Mouse (Mus musculus) C2C12 (cell line): Measurements from ENCODE around the gene Tyk2.

Experiments
- CEBPB ChIP-seq: IDR thresholded peaks from one replicate; pipeline ENCODE4 v1.6.1; 2011; ENCODE audit warnings: low read depth, mild to moderate bottlenecking, control low read depth, moderate library complexity
- CTCF ChIP-seq: IDR thresholded peaks from one replicate; pipeline ENCODE4 v1.5.1; 2011; ENCODE audit not compliant: control insufficient read depth, insufficient read depth, insufficient read length
- MAX ChIP-seq: IDR thresholded peaks from one replicate; pipeline ENCODE4 v1.6.1; 2011; ENCODE audit warnings: mild to moderate bottlenecking, control low read depth
- MYOD1 ChIP-seq: IDR thresholded peaks from one replicate; pipeline ENCODE4 v1.6.1; 2011; ENCODE audit warnings: low read depth; ENCODE audit not compliant: control insufficient read depth, insufficient read length
- MYOG ChIP-seq: IDR thresholded peaks from one replicate; pipeline ENCODE4 v1.6.1; 2011; ENCODE audit not compliant: control insufficient read depth, insufficient read length; ENCODE audit errors: extremely low read depth
- USF1 ChIP-seq: IDR thresholded peaks from one replicate; pipeline ENCODE4 v1.6.1; 2011; ENCODE audit warnings: low read depth, mild to moderate bottlenecking, control low read depth, moderate library complexity

DNA sequence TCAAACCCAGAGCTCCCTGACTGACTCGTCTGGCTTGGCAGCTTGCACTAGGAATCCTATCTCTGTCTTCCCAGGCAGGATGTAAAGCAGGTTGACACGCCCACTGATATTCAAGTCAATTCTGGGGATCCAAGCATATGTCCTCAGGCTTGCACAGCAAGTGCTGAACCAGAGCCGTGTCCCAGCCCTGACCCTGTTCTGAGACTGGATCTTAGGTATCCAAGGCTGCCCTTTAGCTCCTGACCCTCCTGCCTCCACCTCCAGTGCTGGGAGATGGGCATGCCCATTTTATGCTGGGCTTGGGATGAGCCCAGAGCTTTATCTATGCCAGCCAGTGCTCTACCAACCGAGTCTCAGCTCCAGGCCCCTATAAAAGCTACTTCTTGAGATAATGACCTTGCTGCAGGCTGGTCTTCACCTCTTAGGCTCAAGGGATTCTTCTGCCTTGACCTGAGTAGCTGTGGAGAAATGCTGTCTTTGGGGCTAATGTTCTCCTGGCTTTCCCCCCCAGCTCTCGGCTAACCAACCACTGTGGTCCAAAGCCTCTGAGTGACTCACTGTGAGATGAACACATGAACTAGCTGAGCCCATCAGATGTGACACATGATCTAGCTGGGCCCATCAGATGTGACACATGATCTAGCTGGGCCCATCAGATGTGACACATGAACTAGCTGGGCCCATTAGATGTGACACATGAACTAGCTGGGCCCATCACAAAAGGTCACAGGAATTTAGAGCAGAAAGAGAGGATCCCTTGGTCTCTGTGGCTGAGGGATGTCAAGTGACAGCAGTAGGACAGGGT is 25.1 kb downstream of the Tyk2 start:
- TF ChIP-seq CTCF (no peak), USF1 (no peak), MYOD1 (no peak), MYOG (no peak), CEBPB (no peak), MAX (no peak)
